Mouse (Mus musculus): ENCODE measurements around the gene Rxra. TPM values are rescaled to one million over a fixed set of nuclear protein-coding genes. Genes with fewer than 3 reads are reported as not detected.

Gene Rxra
- polyA plus RNA-seq, 1 experiment from 2014 or later: 10.4 TPM

GRCm38 (mm10) chr2:27745673-27746620 lies 69.7 kb downstream of the Rxra start:
- Histone ChIP-seq H3K27me3 (peaks cover 37% of the 10 kb centered on the region), H3K4me2 (no peak overlapping the region), H3K4me3 (replicated peaks) (no peak overlapping the region), H3K9ac (peak overlapping the region; percentile 7; the same call in 1 of the 2 replicates), H3K36me3 (peaks cover 52% of the 10 kb centered on the region), H3K9me3 (replicated peaks) (no peaks in the 10 kb centered on the region), H3K27ac (peak overlapping the region; percentile 86), H3K4me1 (peaks cover 60% of the 10 kb centered on the region)
- 11% methylated on average over 18 of the region's 18 CpGs for WGBS
- peak; percentile 34 for ATAC-seq (replicated peaks; ENCODE audit: low FRiP score)

- Histone ChIP-seq H3K36me3 (peaks cover 45% of the 10 kb centered on the region), H3K9ac (no peak overlapping the region), H3K4me2 (no peak overlapping the region), H3K27ac (peak overlapping the region; percentile 2; the same call in 1 of the 2 replicates), H3K9me3 (replicated peaks) (no peaks in the 10 kb centered on the region), H3K27me3 (peaks cover 33% of the 10 kb centered on the region; the same call in 1 of the 2 replicates), H3K4me1 (peaks cover 65% of the 10 kb centered on the region), H3K4me3 (replicated peaks) (no peak overlapping the region)
- WGBS: 72% methylated on average over 2 of the region's 2 CpGs
- ATAC-seq (replicated peaks; ENCODE audit: low FRiP score): no peak
These were observed 70.6 kb downstream of the Rxra start for GRCm38 (mm10) chr2:27746854-27747253.

- H3K9me3 ChIP-seq (replicated peaks): no peaks in the 10 kb centered on the region
- H3K9ac ChIP-seq: no peak overlapping the region
- peaks cover 60% of the 10 kb centered on the region for H3K4me1 ChIP-seq
- no peak overlapping the region for H3K4me2 ChIP-seq
- peaks cover 26% of the 10 kb centered on the region for H3K27me3 ChIP-seq
- H3K27ac ChIP-seq: no peak overlapping the region
- ATAC-seq (replicated peaks; ENCODE audit: low FRiP score): no peak
- H3K36me3 ChIP-seq: peaks cover 48% of the 10 kb centered on the region
- H3K4me3 ChIP-seq (replicated peaks): no peak overlapping the region
- WGBS: 79% methylated on average over 11 of the region's 11 CpGs
These were observed 72.7 kb downstream of the Rxra start for GRCm38 (mm10) chr2:27748984-27749383.

GRCm38 (mm10) chr2:27750399-27751134 lies 74.3 kb downstream of the Rxra start:
- WGBS: 60% methylated on average over 12 of the region's 12 CpGs
- peak overlapping the region; percentile 10; the same call in 1 of the 2 replicates for H3K27ac ChIP-seq
- H3K4me2 ChIP-seq: no peak overlapping the region
- H3K4me1 ChIP-seq: peaks cover 54% of the 10 kb centered on the region
- ATAC-seq (replicated peaks; ENCODE audit: low FRiP score): no peak
- no peak overlapping the region for H3K9ac ChIP-seq
- peaks cover 60% of the 10 kb centered on the region for H3K36me3 ChIP-seq
- no peak overlapping the region for H3K4me3 ChIP-seq (replicated peaks)
- peaks cover 32% of the 10 kb centered on the region for H3K27me3 ChIP-seq
- H3K9me3 ChIP-seq (replicated peaks): no peaks in the 10 kb centered on the region

GRCm38 (mm10) chr2:27751135-27751519 lies 74.9 kb downstream of the Rxra start:
- Histone ChIP-seq H3K9ac (no peak overlapping the region), H3K4me1 (peaks cover 54% of the 10 kb centered on the region), H3K9me3 (replicated peaks) (no peaks in the 10 kb centered on the region), H3K4me2 (no peak overlapping the region), H3K36me3 (peaks cover 65% of the 10 kb centered on the region), H3K27me3 (peaks cover 32% of the 10 kb centered on the region), H3K4me3 (replicated peaks) (no peak overlapping the region), H3K27ac (0 out of 2 replicates have a peak overlapping the region, but pooled peaks have one; percentile 10)
- peak; percentile 19; the same call in 1 of the 2 replicates for ATAC-seq (replicated peaks; ENCODE audit: low FRiP score)
- WGBS: 33% methylated on average over 7 of the region's 7 CpGs

- ATAC-seq (replicated peaks; ENCODE audit: low FRiP score): no peak
- H3K9me3 ChIP-seq (replicated peaks): no peaks in the 10 kb centered on the region
- peaks cover 32% of the 10 kb centered on the region for H3K27me3 ChIP-seq
- peaks cover 71% of the 10 kb centered on the region for H3K36me3 ChIP-seq
- no peak overlapping the region for H3K9ac ChIP-seq
- no peak overlapping the region for H3K4me2 ChIP-seq
- H3K4me1 ChIP-seq: peaks cover 54% of the 10 kb centered on the region
- H3K27ac ChIP-seq: no peak overlapping the region
- WGBS: 83% methylated on average over 4 of the region's 4 CpGs
- H3K4me3 ChIP-seq (replicated peaks): no peak overlapping the region
These were observed 75.6 kb downstream of the Rxra start for GRCm38 (mm10) chr2:27751803-27752202.

GRCm38 (mm10) chr2:27754094-27754493 lies 77.9 kb downstream of the Rxra start:
- H3K4me2 ChIP-seq: no peak overlapping the region
- 94% methylated on average over 9 of the region's 9 CpGs for WGBS
- H3K36me3 ChIP-seq: peaks cover 53% of the 10 kb centered on the region
- no peak for ATAC-seq (replicated peaks; ENCODE audit: low FRiP score)
- H3K27ac ChIP-seq: no peak overlapping the region
- H3K4me1 ChIP-seq: peaks cover 66% of the 10 kb centered on the region
- H3K9ac ChIP-seq: no peak overlapping the region
- no peaks in the 10 kb centered on the region for H3K9me3 ChIP-seq (replicated peaks)
- peaks cover 18% of the 10 kb centered on the region for H3K27me3 ChIP-seq
- H3K4me3 ChIP-seq (replicated peaks): no peak overlapping the region

- no peak overlapping the region for H3K9ac ChIP-seq
- H3K27me3 ChIP-seq: peaks cover 9% of the 10 kb centered on the region
- 82% methylated on average over 13 of the region's 13 CpGs for WGBS
- H3K4me3 ChIP-seq (replicated peaks): no peak overlapping the region
- H3K36me3 ChIP-seq: peaks cover 63% of the 10 kb centered on the region
- H3K9me3 ChIP-seq (replicated peaks): no peaks in the 10 kb centered on the region
- no peak overlapping the region for H3K4me2 ChIP-seq
- no peak for ATAC-seq (replicated peaks; ENCODE audit: low FRiP score)
- 0 out of 2 replicates have a peak overlapping the region, but pooled peaks have one; percentile 27 for H3K27ac ChIP-seq
- H3K4me1 ChIP-seq: peaks cover 64% of the 10 kb centered on the region
These were observed 79.9 kb downstream of the Rxra start for GRCm38 (mm10) chr2:27755986-27756641.

- Histone ChIP-seq H3K9ac (no peak overlapping the region), H3K27ac (peak overlapping the region; percentile 96), H3K27me3 (peaks cover 14% of the 10 kb centered on the region), H3K9me3 (replicated peaks) (no peaks in the 10 kb centered on the region), H3K4me1 (peaks cover 70% of the 10 kb centered on the region), H3K36me3 (peaks cover 57% of the 10 kb centered on the region), H3K4me2 (peak overlapping the region; percentile 42), H3K4me3 (replicated peaks) (no peak overlapping the region)
- 23% methylated on average over 20 of the region's 20 CpGs for whole genome bisulfite sequencing
- peak; percentile 86 for ATAC-seq (replicated peaks; ENCODE audit: low FRiP score)
These were observed 82.4 kb downstream of the Rxra start for GRCm38 (mm10) chr2:27758414-27759301.

GRCm38 (mm10) chr2:27759431-27759830 lies 83.2 kb downstream of the Rxra start:
- 90% methylated on average over 14 of the region's 14 CpGs for WGBS
- no peak overlapping the region for H3K9ac ChIP-seq
- H3K9me3 ChIP-seq (replicated peaks): no peaks in the 10 kb centered on the region

More at GRCm38 (mm10) chr2:27759431-27759830, 83.2 kb downstream of the Rxra start:
- Histone ChIP-seq H3K4me1 (peaks cover 77% of the 10 kb centered on the region), H3K27me3 (peaks cover 14% of the 10 kb centered on the region), H3K36me3 (peaks cover 49% of the 10 kb centered on the region), H3K27ac (peak overlapping the region; percentile 96), H3K4me2 (peak overlapping the region; percentile 42; the same call in 1 of the 2 replicates), H3K4me3 (replicated peaks) (no peak overlapping the region)
- no peak for ATAC-seq (replicated peaks; ENCODE audit: low FRiP score)
